Mouse (Mus musculus): ENCODE data around the gene Pdcd1lg2. TPM values are rescaled to one million over a fixed set of nuclear protein-coding genes. Genes with fewer than 3 reads are reported as not detected.

The Pdcd1lg2 gene
- polyA plus RNA-seq, 1 experiment from 2014 or later: not detected

GRCm38 (mm10) chr19:29497874-29498273, 87.2 kb downstream of the Pdcd1lg2 start:
- WGBS: 90% methylated on average over 7 of the region's 7 CpGs
- Histone ChIP-seq H3K9ac (replicated peaks; ENCODE audit: low read length) (no peak overlapping the region), H3K27ac (replicated peaks; ENCODE audit: low read depth, low read length) (no peak overlapping the region), H3K4me1 (ENCODE audit: control insufficient read depth, insufficient read depth, low read length) (no peaks in the 10 kb centered on the region), H3K4me2 (ENCODE audit: low read length) (no peak overlapping the region), H3K4me3 (replicated peaks; ENCODE audit: low read depth, low read length) (no peak overlapping the region), H3K27me3 (ENCODE audit: control insufficient read depth, insufficient read depth, low read length) (no peaks in the 10 kb centered on the region), H3K36me3 (ENCODE audit: control insufficient read depth, insufficient read depth, low read length) (no peaks in the 10 kb centered on the region), H3K9me3 (ENCODE audit: control insufficient read depth, low read length) (no peaks in the 10 kb centered on the region)
- no peak for ATAC-seq (ENCODE audit: low FRiP score, low TSS enrichment)
- no peak for DNase-seq

GRCm38 (mm10) chr19:29498842-29499456, 88.2 kb downstream of the Pdcd1lg2 start:
- Histone ChIP-seq H3K9ac (replicated peaks; ENCODE audit: low read length) (no peak overlapping the region), H3K4me1 (ENCODE audit: control insufficient read depth, insufficient read depth, low read length) (no peaks in the 10 kb centered on the region), H3K36me3 (ENCODE audit: control insufficient read depth, insufficient read depth, low read length) (no peaks in the 10 kb centered on the region), H3K9me3 (ENCODE audit: control insufficient read depth, low read length) (no peaks in the 10 kb centered on the region), H3K27ac (replicated peaks; ENCODE audit: low read depth, low read length) (no peak overlapping the region), H3K4me3 (replicated peaks; ENCODE audit: low read depth, low read length) (no peak overlapping the region), H3K27me3 (ENCODE audit: control insufficient read depth, insufficient read depth, low read length) (no peaks in the 10 kb centered on the region), H3K4me2 (ENCODE audit: low read length) (no peak overlapping the region)
- WGBS: 74% methylated on average over 6 of the region's 6 CpGs
- no peak for DNase-seq
- ATAC-seq (ENCODE audit: low FRiP score, low TSS enrichment): no peak

GRCm38 (mm10) chr19:29500333-29500732, 89.6 kb downstream of the Pdcd1lg2 start:
- no peak for ATAC-seq (ENCODE audit: low FRiP score, low TSS enrichment)
- no peak overlapping the region for H3K4me3 ChIP-seq (replicated peaks; ENCODE audit: low read depth, low read length)
- no peak overlapping the region for H3K9ac ChIP-seq (replicated peaks; ENCODE audit: low read length)
- H3K27ac ChIP-seq (replicated peaks; ENCODE audit: low read depth, low read length): no peak overlapping the region
- WGBS: 88% methylated on average over 1 of the region's 1 CpGs
- H3K4me2 ChIP-seq (ENCODE audit: low read length): no peak overlapping the region
- H3K9me3 ChIP-seq (ENCODE audit: control insufficient read depth, low read length): no peaks in the 10 kb centered on the region
- DNase-seq: no peak
- H3K36me3 ChIP-seq (ENCODE audit: control insufficient read depth, insufficient read depth, low read length): no peaks in the 10 kb centered on the region
- no peaks in the 10 kb centered on the region for H3K27me3 ChIP-seq (ENCODE audit: control insufficient read depth, insufficient read depth, low read length)
- no peaks in the 10 kb centered on the region for H3K4me1 ChIP-seq (ENCODE audit: control insufficient read depth, insufficient read depth, low read length)

GRCm38 (mm10) chr19:29501106-29501505, 90.4 kb downstream of the Pdcd1lg2 start:
- Histone ChIP-seq H3K9me3 (ENCODE audit: control insufficient read depth, low read length) (no peaks in the 10 kb centered on the region), H3K4me1 (ENCODE audit: control insufficient read depth, insufficient read depth, low read length) (no peaks in the 10 kb centered on the region), H3K27me3 (ENCODE audit: control insufficient read depth, insufficient read depth, low read length) (no peaks in the 10 kb centered on the region), H3K36me3 (ENCODE audit: control insufficient read depth, insufficient read depth, low read length) (no peaks in the 10 kb centered on the region), H3K27ac (replicated peaks; ENCODE audit: low read depth, low read length) (no peak overlapping the region), H3K4me3 (replicated peaks; ENCODE audit: low read depth, low read length) (no peak overlapping the region), H3K4me2 (ENCODE audit: low read length) (peak overlapping the region; percentile 32), H3K9ac (replicated peaks; ENCODE audit: low read length) (no peak overlapping the region)
- 43% methylated on average over 11 of the region's 11 CpGs for WGBS
- ATAC-seq (ENCODE audit: low FRiP score, low TSS enrichment) (no peak), DNase-seq (peak; percentile 35)

GRCm38 (mm10) chr19:29501507-29501906, 90.8 kb downstream of the Pdcd1lg2 start:
- ATAC-seq (ENCODE audit: low FRiP score, low TSS enrichment) (no peak), DNase-seq (peak; percentile 90)
- no peaks in the 10 kb centered on the region for H3K27me3 ChIP-seq (ENCODE audit: control insufficient read depth, insufficient read depth, low read length)
- peak overlapping the region; percentile 32; the same call in 1 of the 2 replicates for H3K4me2 ChIP-seq (ENCODE audit: low read length)
- WGBS: 16% methylated on average over 6 of the region's 6 CpGs
- no peaks in the 10 kb centered on the region for H3K4me1 ChIP-seq (ENCODE audit: control insufficient read depth, insufficient read depth, low read length)
- no peaks in the 10 kb centered on the region for H3K36me3 ChIP-seq (ENCODE audit: control insufficient read depth, insufficient read depth, low read length)
- H3K9me3 ChIP-seq (ENCODE audit: control insufficient read depth, low read length): no peaks in the 10 kb centered on the region
- no peak overlapping the region for H3K4me3 ChIP-seq (replicated peaks; ENCODE audit: low read depth, low read length)
- H3K9ac ChIP-seq (replicated peaks; ENCODE audit: low read length): no peak overlapping the region
- H3K27ac ChIP-seq (replicated peaks; ENCODE audit: low read depth, low read length): no peak overlapping the region

GRCm38 (mm10) chr19:29504131-29504530, 93.4 kb downstream of the Pdcd1lg2 start:
- ATAC-seq (ENCODE audit: low FRiP score, low TSS enrichment): no peak
- no peak overlapping the region for H3K27ac ChIP-seq (replicated peaks; ENCODE audit: low read depth, low read length)
- 91% methylated on average over 2 of the region's 2 CpGs for WGBS

GRCm38 (mm10) chr19:29505617-29506016, 94.9 kb downstream of the Pdcd1lg2 start:
- Histone ChIP-seq H3K27ac (replicated peaks; ENCODE audit: low read depth, low read length) (no peak overlapping the region), H3K4me1 (ENCODE audit: control insufficient read depth, insufficient read depth, low read length) (no peaks in the 10 kb centered on the region), H3K4me2 (ENCODE audit: low read length) (no peak overlapping the region), H3K27me3 (ENCODE audit: control insufficient read depth, insufficient read depth, low read length) (no peaks in the 10 kb centered on the region), H3K9ac (replicated peaks; ENCODE audit: low read length) (no peak overlapping the region), H3K9me3 (ENCODE audit: control insufficient read depth, low read length) (no peaks in the 10 kb centered on the region), H3K36me3 (ENCODE audit: control insufficient read depth, insufficient read depth, low read length) (no peaks in the 10 kb centered on the region), H3K4me3 (replicated peaks; ENCODE audit: low read depth, low read length) (no peak overlapping the region)
- ATAC-seq (ENCODE audit: low FRiP score, low TSS enrichment) (no peak), DNase-seq (no peak)
- 88% methylated on average over 7 of the region's 7 CpGs for WGBS

More at GRCm38 (mm10) chr19:29504131-29504530, 93.4 kb downstream of the Pdcd1lg2 start:
- DNase-seq: no peak
- Histone ChIP-seq H3K4me2 (ENCODE audit: low read length) (no peak overlapping the region), H3K9ac (replicated peaks; ENCODE audit: low read length) (no peak overlapping the region), H3K36me3 (ENCODE audit: control insufficient read depth, insufficient read depth, low read length) (no peaks in the 10 kb centered on the region), H3K4me3 (replicated peaks; ENCODE audit: low read depth, low read length) (no peak overlapping the region), H3K4me1 (ENCODE audit: control insufficient read depth, insufficient read depth, low read length) (no peaks in the 10 kb centered on the region), H3K27me3 (ENCODE audit: control insufficient read depth, insufficient read depth, low read length) (no peaks in the 10 kb centered on the region), H3K9me3 (ENCODE audit: control insufficient read depth, low read length) (no peaks in the 10 kb centered on the region)

- Histone ChIP-seq H3K9ac (replicated peaks; ENCODE audit: low read length) (no peak overlapping the region), H3K4me1 (ENCODE audit: control insufficient read depth, insufficient read depth, low read length) (no peaks in the 10 kb centered on the region), H3K9me3 (ENCODE audit: control insufficient read depth, low read length) (no peaks in the 10 kb centered on the region), H3K27ac (replicated peaks; ENCODE audit: low read depth, low read length) (no peak overlapping the region), H3K4me2 (ENCODE audit: low read length) (no peak overlapping the region), H3K27me3 (ENCODE audit: control insufficient read depth, insufficient read depth, low read length) (no peaks in the 10 kb centered on the region), H3K4me3 (replicated peaks; ENCODE audit: low read depth, low read length) (no peak overlapping the region), H3K36me3 (ENCODE audit: control insufficient read depth, insufficient read depth, low read length) (no peaks in the 10 kb centered on the region)
- no peak for DNase-seq
- WGBS: 58% methylated on average over 7 of the region's 7 CpGs
- ATAC-seq (ENCODE audit: low FRiP score, low TSS enrichment): no peak
These were observed 97.5 kb downstream of the Pdcd1lg2 start for GRCm38 (mm10) chr19:29508208-29508607.

GRCm38 (mm10) chr19:29509857-29510256, 99.1 kb downstream of the Pdcd1lg2 start:
- Histone ChIP-seq H3K4me2 (ENCODE audit: low read length) (no peak overlapping the region), H3K27ac (replicated peaks; ENCODE audit: low read depth, low read length) (no peak overlapping the region), H3K36me3 (ENCODE audit: control insufficient read depth, insufficient read depth, low read length) (no peaks in the 10 kb centered on the region), H3K9ac (replicated peaks; ENCODE audit: low read length) (no peak overlapping the region), H3K4me1 (ENCODE audit: control insufficient read depth, insufficient read depth, low read length) (no peaks in the 10 kb centered on the region), H3K27me3 (ENCODE audit: control insufficient read depth, insufficient read depth, low read length) (no peaks in the 10 kb centered on the region), H3K4me3 (replicated peaks; ENCODE audit: low read depth, low read length) (no peak overlapping the region), H3K9me3 (ENCODE audit: control insufficient read depth, low read length) (no peaks in the 10 kb centered on the region)
- no peak for ATAC-seq (ENCODE audit: low FRiP score, low TSS enrichment)
- 91% methylated on average over 7 of the region's 7 CpGs for WGBS
- no peak for DNase-seq
